Mouse (Mus musculus): Measurements from ENCODE around the gene Gli3.

- no peak for TF ChIP-seq EP300 (IDR thresholded peaks at IDR 0.05; ENCODE audit: low read depth)
- no peak for TF ChIP-seq CTCF (IDR thresholded peaks at IDR 0.05; ENCODE audit: low read depth)
These were observed 23.2 kb downstream of the Gli3 start for GRCm38 (mm10) chr13:15486033-15486891.

All from liver, embryonic 14.5 days (tissue).